Mouse (Mus musculus): Measurements from ENCODE around the gene Wdr72. TPM values are rescaled to one million over a fixed set of nuclear protein-coding genes. Genes with fewer than 3 reads are reported as not detected.

The Wdr72 gene
- not detected for total RNA-seq (2021)
- long read RNA-seq, experiment 1: 0 reads
- long read RNA-seq, experiment 2: 0 reads

DNA sequence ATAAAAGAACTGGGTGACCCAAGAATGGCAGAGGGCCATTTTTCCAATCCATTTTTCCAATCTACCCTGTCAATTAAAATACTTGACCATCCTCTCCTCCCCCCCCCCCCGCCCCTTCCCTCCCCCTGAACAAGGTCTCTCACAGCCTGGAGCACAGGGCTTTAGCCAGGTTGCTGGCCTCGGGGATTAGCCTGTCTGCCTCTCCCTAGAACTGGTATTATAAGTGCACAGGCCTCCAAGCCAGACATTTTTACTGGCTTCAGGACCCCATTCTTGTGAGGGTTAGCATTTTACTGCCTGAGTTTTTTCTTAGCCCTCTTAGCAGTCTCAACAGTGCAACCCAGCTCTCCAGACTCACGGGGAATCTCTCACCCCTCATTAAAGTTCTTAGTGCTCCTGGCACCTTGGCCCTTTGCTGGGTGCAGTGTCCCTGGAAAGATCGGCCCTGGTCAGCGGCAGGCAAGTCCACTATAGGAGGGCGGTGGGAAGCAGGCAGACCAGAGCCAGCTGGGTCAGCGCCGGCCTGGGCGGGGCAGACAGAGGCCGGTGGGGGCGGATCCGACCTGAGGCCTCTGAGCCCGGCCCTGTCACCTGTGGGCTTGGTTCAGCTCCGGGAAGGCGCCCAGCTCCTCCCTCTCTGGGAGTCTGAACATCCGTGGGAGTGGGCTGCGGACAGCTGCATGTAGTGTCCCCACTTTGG is at the start of gene Wdr72:
Gene Wdr72, plus strand, starts transcription at position 596 of the 700 bp plus-strand sequence.
- DNase-seq (ENCODE audit: low spot score in 2 of 2): no peak

DNA sequence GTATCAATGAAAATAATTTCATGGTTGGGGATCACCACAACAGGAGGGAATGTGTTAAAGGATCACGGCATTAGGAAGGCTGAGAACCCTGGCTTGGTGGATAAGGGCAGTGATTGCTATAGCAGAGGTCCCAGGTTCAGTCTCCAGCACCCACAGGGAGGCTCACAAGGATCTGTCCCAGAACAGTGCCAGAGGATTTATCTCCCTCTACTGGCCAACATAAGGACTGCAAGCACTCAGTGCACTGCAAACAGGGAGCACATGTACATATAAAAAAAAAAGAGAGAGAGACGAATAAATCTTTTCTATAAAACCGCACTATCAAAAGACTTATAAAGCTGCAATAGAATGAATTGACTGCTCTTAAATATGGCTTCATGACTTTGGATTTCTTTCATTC is 43.9 kb upstream of the Wdr72 start:
- DNase-seq (ENCODE audit: low spot score in 2 of 2): no peak

DNA sequence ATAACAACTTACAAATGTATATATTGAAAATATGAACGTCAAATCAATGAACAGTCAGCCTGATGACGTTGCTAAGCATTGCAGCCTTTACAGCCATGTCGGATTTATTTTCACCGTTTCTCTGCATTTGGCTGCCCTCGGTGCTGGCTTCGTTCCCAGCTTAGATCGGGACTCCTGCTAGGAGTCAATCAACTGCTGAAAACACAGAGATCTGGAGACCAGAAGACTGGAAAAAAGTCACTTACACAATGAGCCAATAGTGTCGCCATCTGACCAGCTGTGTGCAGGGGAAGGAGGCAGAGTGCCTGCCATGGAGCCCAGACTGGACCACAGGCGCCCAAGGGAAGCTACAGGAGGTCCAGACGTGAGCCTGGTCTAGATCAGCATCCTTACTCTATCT is 43.4 kb upstream of the Wdr72 start:
- no peak for DNase-seq (ENCODE audit: low spot score in 2 of 2)

DNA sequence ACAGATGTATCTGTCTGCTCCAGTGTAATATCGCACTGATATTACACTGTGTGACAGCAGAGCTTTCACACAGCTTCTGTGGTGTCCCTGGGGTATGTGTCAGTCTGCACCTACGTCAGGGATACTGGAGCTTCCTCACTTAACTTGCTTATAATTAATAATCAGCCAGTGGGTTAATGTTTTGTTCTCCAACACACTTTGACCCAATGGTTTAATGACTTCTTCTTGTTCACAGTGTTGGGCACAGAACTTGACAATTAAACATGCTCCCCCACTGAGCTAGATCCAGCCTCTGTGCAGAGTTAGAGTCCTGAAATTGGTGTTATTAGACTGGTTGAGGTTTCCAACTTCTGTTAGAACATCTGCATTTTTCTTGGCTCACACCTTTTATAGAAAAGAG is 34.2 kb upstream of the Wdr72 start:
- DNase-seq (ENCODE audit: low spot score in 2 of 2): no peak

DNA sequence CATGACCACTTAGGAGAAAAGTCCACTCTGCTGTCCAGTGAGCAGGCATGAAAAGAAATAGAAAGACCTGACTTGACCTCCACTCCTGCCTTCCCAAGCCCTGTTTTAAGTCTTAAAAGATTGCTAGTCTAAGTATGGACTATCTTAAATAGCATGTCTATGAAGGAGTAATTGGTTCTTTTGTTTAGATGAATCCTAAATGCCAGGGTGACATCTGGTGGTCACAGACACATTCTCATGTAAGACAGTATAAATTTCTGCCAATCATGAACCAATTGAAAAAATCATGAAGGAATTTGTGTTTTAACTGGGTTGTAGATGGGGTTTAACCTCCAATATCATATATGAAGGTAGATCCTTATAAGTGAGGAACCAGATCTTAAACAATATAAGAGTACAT is 31.7 kb upstream of the Wdr72 start:
- DNase-seq (ENCODE audit: low spot score in 2 of 2): no peak

DNA sequence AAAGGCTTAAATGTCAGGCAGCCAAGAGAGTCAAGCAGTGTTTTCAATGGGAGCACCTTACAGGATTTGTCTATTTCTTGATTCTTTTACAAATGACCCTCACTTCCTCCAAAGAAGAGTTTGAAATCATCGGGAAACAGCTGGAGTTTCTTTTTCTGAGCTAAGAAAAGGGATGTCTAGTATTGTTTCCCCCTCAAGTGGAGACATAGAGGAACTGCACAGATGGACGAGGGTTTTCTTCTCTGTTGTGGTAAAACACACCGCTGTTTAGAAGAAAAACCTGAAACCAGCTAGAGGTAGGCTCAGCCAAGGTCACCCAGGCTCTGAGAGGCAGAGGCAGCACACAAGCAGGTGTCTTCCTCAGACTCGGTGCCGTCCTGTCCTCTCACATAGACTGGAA is 29.9 kb upstream of the Wdr72 start:
- no peak for DNase-seq (ENCODE audit: low spot score in 2 of 2)

DNA sequence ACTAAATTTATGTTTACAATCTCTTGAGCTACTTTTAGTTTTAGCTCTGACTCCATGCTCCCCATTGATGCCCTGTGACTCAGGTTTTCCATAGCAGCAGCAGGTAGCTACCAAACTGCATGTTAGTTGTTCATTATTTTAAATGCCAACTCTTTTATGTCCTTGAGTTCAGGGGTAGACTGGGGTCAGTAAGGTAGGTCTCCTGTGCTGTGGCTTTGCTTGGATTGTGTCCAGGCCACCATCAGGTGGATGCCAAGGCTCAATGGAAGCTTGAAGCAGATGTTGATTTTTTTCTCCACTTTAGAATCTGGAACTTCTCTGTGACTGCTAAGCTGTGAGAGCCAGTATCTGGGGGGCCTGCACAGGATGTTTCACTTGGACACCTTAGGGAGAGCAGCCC is 8.6 kb upstream of the Wdr72 start:
- no peak for DNase-seq (ENCODE audit: low spot score in 2 of 2)

DNA sequence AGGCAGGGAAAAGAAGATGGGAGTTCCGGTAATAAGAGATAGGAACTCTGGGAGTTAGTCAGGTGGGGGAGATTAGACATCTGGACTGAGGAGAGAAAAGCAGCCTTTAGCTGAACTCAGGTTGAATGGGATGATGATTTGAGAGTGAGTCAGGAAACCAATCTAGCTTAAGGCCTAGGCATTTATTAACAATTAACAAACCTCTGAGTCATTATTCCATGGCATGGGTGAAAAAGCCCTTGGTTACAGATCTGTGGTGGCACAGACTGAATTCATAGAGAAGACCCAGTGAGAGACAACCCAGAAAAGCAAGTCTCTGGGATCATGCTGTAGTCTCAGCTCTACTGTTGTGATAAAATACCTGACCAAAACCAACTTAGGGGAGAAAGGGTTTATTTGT is 7.5 kb upstream of the Wdr72 start:
- DNase-seq (ENCODE audit: low spot score in 2 of 2): no peak

DNA sequence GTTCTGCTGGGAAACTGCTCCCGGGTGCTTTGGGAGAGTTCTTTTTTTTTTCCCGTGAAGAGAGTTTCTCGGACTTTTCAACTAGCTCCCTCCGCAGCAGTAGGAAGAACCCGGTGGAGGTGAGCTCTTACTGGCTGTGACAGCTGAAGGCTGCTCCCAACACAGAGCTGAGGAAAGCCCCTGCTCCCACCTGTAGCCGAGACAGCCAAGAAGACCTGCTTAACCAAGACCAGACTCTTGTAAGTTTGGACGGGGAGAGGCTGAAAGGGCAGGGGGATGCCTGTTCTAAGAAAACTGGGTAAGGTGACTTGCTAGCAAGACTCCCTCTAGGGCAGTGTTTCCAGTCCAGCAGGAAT is 283 bp downstream of the Wdr72 start:
- DNase-seq (ENCODE audit: low spot score in 2 of 2): no peak

DNA sequence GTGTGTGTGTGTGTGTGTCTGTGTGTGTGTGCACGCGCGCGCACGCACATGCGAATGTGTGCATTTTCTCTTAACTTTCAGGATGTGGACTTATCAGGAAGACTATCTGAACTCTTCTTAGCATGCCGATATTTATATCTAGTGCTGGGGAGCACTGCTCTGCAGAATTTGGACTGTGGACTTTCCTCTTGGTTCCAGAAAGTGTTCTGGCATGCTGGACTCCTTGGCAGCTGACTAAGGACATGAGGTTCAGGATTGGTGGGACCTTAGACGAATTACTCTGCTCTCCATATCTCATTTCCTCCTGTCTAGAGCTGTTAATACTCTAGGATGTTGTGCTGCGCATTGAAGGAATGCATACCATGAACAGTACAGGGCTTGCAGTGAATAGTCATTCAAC is 2.4 kb downstream of the Wdr72 start:
- DNase-seq (ENCODE audit: low spot score in 2 of 2): no peak

DNA sequence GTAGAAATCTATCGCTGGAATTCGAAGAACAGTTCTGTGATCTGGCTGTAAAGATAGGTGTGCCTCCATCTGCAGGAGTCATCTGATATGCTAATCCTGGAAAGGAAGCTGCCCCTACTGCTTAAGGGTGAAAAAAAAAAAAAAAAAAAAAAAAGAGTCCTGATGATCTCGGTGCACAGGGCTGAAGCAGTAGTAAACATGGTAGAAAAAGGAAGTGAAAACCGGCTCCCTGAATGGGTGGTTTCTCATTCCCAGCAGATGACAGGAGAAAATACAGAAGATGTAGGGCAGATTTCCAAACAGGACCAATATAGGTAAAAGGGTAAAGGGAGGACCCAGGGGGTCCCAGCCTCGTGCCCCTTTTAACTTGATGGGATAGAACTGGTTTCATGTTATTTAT is 16.1 kb downstream of the Wdr72 start:
- no peak for DNase-seq (ENCODE audit: low spot score in 2 of 2)

DNA sequence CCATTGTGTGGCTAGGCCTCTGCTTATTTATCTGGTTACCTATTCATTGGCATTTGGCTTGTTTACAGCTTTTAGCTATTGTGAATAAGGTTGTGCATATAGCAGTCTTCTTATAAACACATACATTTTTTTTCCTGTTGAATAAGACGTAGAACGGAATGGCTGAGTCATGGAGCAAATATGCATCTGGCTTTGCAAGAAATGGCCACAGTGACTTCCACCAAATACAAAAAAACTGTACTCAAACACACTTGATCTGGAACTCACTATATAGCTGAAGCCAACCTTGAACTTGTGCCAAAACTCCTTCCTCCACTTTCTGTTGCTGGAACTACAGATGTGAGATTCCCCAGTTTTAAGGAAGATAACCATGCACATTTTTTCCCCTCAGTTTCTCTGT is 23.9 kb downstream of the Wdr72 start:
- DNase-seq (ENCODE audit: low spot score in 2 of 2): no peak

DNA sequence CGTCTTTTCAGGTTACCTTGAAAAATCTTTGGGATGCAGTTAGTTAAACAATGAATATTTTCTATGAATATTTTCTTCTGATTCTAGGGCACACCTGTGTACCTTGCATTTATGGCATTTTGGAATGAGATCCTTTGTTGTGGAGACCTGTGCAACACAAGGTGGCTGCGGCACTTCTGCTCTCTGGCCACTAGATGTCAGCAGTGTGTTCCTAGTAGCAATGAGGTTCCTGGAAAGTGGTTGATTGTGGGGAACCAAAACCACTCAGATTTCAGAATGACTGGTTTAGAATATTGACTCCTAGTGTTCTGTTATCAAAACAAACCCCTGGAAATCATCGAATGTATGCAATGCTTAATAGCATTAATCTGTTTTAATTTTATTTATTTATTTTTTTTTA is 31.7 kb downstream of the Wdr72 start:
- DNase-seq (ENCODE audit: low spot score in 2 of 2): peak; percentile 64 to 78

DNA sequence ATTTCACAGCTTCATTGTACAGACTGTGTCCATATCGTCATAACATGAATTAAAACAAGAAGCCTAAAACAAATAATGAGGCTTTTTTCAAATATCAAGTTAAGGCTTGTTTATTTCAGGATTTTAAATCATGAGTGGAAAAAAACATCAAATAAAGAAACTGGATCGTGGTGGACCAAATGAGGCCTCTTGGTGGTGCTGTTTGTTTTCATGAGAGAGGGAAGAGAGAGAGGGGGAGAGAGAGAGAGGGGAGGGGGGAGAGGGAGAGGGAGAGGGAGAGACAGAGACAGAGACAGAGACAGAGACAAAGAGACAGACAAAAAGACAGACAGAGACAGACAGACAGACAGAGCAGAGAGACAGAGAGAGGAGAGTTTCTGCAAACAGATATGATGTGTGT is 32.5 kb downstream of the Wdr72 start:
- no peak for DNase-seq (ENCODE audit: low spot score in 2 of 2)

DNA sequence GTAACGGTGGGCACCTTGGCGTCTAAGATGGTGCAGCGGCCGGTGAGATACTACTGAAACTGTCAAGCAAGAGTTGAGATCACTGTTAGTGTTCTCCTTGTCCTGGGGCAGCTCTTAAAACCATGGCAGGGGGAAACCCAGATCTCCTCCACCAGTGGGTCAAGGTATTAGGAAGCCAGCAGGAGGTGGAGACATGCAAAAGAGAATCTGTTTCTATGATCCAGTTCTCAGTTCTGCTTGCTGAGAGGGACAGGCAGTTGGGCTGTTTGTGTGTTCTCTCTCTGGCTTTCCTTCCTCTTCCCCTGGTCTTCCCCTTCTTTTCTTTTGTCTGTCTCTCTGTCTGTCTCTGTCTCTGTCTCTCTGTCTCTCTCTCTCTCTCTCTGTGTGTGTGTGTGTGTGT is 35.0 kb downstream of the Wdr72 start:
- no peak for DNase-seq (ENCODE audit: low spot score in 2 of 2)

DNA sequence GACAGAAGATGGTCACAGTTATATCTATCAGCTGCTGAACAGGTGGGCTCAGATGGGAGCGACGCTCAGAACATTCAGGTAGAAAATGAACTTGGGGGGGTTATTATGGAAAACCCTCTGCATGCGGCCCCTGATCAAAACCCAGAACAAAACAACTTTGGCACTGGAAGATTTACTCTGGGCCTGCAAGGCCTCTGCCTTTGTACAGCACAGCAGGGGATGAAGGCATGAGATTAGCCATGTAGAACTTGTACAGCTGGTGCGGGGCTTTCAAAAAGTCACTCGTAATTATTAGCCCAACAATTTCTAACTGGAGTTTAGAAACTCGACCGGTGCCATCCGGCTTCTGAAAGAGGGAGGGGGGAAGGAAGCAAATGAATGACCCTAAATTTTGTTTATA is 38.1 kb downstream of the Wdr72 start:
- no peak for DNase-seq (ENCODE audit: low spot score in 2 of 2)

DNA sequence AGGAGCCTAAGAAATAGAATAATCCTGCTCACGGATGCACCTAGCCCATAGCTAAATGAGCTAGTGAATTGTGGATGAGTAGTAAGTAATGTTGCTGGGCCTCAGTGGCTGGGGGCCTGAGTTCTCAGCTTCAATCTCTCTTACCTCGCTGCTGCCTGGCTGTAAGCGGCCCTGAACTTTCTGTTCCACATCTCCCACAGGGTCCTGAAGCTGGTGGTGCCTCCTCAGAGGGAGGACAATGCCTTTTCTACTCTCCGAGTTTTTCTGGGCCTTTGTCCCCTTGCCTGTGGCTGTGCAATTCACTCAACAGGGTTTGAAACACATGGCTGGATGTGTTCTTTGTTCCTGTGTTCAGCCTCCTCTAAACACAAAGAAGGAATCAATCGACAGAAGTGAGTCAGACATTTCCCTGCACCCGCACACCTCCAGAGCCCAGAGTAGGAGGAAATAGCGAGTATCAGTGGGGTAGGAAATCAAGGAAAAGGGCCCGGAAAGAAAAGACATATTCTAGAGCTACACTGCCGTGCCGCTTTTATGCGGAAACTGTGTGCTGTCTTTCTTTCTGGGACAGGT is 50.3 kb downstream of the Wdr72 start:
- no peak for DNase-seq (ENCODE audit: low spot score in 2 of 2)

DNA sequence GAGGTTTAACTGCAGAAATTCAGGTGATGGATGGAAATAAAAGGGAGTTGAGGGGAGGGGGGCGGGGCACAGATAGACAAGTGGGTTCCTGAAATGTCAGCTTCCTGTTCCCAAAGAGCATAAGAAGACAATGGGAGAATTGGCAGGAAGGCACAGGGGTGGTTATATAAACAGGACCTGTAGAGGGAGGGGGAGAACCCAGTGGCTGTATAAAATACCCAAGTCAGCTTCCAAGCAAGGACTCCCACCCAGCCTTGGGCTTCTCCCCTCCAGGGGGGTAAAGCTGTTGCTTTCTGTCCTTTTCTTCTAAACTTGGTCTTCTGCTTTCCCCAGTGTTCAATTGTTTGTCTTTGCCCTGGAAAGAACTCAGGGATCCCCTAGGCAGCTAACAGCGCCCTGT is 55.5 kb downstream of the Wdr72 start:
- DNase-seq (ENCODE audit: low spot score in 2 of 2): no peak

DNA sequence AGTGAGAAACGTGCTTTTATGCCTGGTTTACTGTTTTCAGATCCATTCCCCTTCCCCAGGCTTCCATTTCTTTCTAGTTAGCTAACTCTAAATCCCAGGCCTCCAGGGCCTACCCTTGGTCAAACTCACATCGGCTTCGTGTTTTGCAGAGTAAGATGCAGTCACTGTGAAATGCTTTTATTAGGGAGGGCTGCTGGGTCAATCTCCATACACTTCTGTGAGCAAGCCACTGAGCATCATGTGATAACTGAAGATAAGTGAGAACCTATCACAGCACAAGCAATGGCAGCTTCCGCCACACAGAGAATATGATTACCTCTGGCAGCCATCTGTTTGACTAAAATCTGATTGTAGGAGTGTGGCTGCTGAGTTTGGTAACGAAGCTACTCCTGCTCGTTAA is 59.7 kb downstream of the Wdr72 start:
- no peak for DNase-seq (ENCODE audit: low spot score in 2 of 2)

DNA sequence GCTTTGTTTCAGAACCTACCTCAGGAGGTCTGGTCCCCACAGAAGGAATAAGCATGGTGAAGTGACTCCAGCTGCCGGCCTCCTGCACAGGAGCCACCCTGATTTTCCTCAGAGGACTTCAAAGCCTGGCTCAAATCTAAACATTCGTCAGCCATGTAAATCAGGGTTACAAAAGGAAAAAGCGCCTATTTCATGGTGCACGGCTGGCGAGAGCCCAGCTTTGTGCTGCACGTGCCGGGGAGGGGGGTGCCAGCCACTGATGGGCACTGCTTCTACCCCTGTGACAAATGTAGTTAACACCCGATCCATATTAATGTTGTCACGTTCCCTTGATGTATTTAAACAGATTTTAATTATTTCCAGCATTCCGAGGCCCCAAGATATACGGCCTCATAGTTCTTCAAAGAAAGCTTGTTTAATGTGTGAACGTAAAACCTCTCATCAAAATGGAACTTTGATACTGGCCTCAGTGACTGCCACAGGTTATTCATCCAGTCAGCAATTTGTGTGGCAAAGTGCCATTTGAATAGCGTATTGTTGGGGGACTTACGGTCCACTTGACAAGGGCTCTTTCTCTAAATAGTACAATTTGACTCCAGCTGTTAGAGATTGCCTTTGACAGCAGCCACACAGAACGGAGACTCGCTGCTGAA is 76.7 kb downstream of the Wdr72 start:
- no peak for DNase-seq (ENCODE audit: low spot score in 2 of 2)

DNA sequence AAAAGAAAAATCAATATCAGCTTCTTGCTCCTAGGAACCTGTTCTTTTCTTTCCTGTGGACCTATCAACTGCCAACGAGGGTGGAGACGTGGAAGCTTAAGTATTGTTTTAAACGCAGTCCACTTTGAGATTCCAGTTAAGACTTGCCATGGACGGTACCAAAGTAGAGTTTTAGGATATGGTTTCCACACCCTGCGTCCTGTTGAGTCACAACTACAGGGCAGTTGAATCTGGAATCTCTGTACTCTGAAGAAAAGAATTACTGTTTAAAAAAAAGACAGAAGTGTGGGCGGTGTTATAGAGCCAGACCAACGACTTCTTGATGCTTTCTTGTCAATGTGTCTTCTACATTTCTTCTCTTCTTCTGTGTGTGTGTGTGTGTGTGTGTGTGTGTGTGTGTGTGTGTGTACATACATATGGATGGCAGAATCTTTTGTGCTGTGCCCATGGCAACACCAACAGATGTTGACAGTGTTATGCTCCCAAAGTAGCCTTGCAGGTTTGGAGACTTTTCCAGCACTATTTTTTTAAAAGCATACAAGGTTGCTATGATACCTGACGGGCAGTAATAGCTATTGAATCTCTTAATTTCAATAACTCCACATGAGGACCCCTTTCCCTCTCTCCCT is 77.4 kb downstream of the Wdr72 start:
- DNase-seq (ENCODE audit: low spot score in 2 of 2): no peak

DNA sequence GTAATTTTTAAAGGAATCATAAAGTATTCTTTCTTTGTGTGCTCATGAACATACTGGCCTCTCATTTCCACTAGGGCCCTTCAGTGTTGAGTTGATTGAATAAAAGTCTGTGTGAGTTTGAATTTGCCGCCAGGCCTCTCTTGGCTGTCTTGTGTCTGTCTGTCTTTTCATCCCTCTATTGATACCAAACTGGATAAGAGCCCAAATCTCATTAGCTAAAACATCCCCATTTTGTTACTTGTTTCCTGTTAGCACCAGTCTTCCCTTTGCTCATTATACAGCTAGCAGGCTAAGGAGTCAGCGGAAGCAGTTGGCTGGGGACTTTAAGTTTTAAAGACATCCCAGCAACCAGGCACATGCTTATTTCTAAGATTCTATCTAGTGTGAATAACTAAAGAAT is 84.7 kb downstream of the Wdr72 start:
- DNase-seq (ENCODE audit: low spot score in 2 of 2): no peak

DNA sequence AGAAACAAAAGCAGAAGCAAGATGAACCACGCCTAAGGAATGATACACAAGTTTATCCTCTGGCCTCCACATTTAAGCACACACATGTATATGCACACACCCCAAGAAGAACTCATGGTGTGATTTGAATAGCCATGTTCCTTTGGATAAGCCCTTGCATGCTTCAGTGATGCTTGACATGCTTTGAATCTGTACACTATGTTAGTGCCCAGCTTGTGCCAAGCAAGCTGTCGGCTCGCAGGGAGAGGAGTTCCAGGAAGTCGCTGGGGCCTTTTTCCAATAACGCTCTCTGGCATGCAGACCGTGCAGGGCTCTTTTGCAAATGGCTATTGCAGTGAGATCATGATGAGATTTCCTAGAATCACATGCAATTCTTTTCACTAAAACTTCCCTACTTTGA is 118.1 kb downstream of the Wdr72 start:
- DNase-seq (ENCODE audit: low spot score in 2 of 2): no peak
